Mouse (Mus musculus) stomach, postnatal 0 days (tissue): ENCODE data around the gene Baz1a. TPM values are rescaled to one million over a fixed set of nuclear protein-coding genes. Genes with fewer than 3 reads are reported as not detected.

Experiments used
- ATAC-seq: fragments of 200-750 bp; cut with Nextera tagmentation; 2 replicates; pipeline ENCODE4 v1.8.0; 2017; ENCODE audit not compliant: low FRiP score, low TSS enrichment
- DNase-seq: peaks from one replicate; pipeline ENCODE4 v3.0.0-alpha.2; 2016; ENCODE audit warnings: low spot score
- H3K27ac ChIP-seq: fragments of 300-500 bp; sonication (generic); replicated peaks from 2 replicates; pipeline ENCODE4 v1.5.1; 2014; ENCODE audit warnings: mild to moderate bottlenecking, control low read depth
- H3K27me3 ChIP-seq: fragments of 300-500 bp; sonication (generic); 2 replicates; pipeline ENCODE4 v1.6.1; 2014; ENCODE audit warnings: low read length; ENCODE audit not compliant: control insufficient read depth, insufficient read depth
- H3K36me3 ChIP-seq: fragments of 300-500 bp; sonication (generic); 2 replicates; pipeline ENCODE4 v1.6.1; 2014; ENCODE audit warnings: low read length, mixed read lengths; ENCODE audit not compliant: control insufficient read depth, insufficient read depth
- H3K4me1 ChIP-seq: fragments of 300-500 bp; sonication (generic); replicated peaks from 2 replicates; pipeline ENCODE4 v1.6.1; 2014; ENCODE audit warnings: antibody characterized with exemption; ENCODE audit not compliant: control insufficient read depth, insufficient read depth
- H3K4me2 ChIP-seq: fragments of 300-500 bp; sonication (generic); replicated peaks from 2 replicates; pipeline ENCODE4 v1.6.1; 2014; ENCODE audit warnings: low read depth, mild to moderate bottlenecking, control low read depth, moderate library complexity
- H3K4me3 ChIP-seq: fragments of 300-500 bp; sonication (generic); 2 replicates; pipeline ENCODE4 v1.5.1; 2014; ENCODE audit warnings: low read depth, low read length, control low read depth
- H3K9ac ChIP-seq: fragments of 300-500 bp; sonication (generic); 2 replicates; pipeline ENCODE4 v1.6.1; 2014; ENCODE audit warnings: mild to moderate bottlenecking, low read length, control low read depth, mixed read lengths
- H3K9me3 ChIP-seq: fragments of 300-500 bp; sonication (generic); 2 replicates; pipeline ENCODE4 v1.6.1; 2016; ENCODE audit warnings: low read length; ENCODE audit not compliant: control insufficient read depth
- CTCF ChIP-seq: IDR thresholded peaks from 2 replicates; pipeline ENCODE4 v1.5.1; 2016; ENCODE audit warnings: antibody characterized with exemption, low read depth, mild to moderate bottlenecking, moderate library complexity
- EP300 ChIP-seq: optimal IDR thresholded peaks from 2 replicates; pipeline ENCODE3; 2016; ENCODE audit warnings: antibody characterized with exemption
- WGBS: fragments of 180-500 bp; shearing (Covaris S2); extraction: QIAGEN DNeasy Blood & Tissue Kit; methylation state at CpG from one replicate; pipeline ENCODE4 v1.1.7; 2014; 5-methylcytosine and 5-hydroxymethylcytosine counted together
- polyA plus RNA-seq: library from polyadenylated mRNA; unstranded; fragments of >200 nt; fragmentation: Nextera tagmentation; extraction: Ambion mirVana; gene quantifications from 2 replicates; pipeline ENCODE4 v1.2.1, GENCODE M21; 2015

The Baz1a gene
- polyA plus RNA-seq, 1 experiment from 2014 or later = 14.0 TPM

DNA sequence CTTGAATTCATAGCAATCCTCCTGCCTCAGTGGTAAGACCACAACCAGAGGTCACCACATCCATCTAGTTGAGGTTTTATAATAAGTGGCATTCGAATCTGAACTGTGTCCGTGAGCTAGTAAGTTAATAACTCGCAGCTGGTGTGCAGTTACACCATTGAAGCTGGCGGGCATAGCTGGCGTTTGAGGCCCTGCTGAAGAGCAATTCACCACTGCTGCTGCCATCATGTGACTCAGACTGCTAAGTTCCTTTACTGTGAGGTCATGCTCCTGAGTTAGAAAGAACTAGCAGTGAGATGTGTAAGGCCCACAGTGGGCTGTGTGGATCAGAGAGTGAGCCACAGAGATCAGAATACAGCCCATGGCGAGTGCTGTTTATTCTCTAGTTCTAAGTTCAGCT is 139.4 kb downstream of the Baz1a start:
- Histone ChIP-seq H3K36me3 (no peaks in the 10 kb centered on the region), H3K27ac (no peak overlapping the region), H3K4me1 (no peaks in the 10 kb centered on the region), H3K27me3 (no peaks in the 10 kb centered on the region), H3K4me3 (no peak overlapping the region), H3K9me3 (no peaks in the 10 kb centered on the region), H3K9ac (no peak overlapping the region), H3K4me2 (no peak overlapping the region)
- TF ChIP-seq EP300 = no peak
- no peak for TF ChIP-seq CTCF
- ATAC-seq (peak; percentile 40; the same call in 1 of the 2 replicates), DNase-seq (no peak)
- 64% methylated on average over 6 of the region's 6 CpGs for WGBS

DNA sequence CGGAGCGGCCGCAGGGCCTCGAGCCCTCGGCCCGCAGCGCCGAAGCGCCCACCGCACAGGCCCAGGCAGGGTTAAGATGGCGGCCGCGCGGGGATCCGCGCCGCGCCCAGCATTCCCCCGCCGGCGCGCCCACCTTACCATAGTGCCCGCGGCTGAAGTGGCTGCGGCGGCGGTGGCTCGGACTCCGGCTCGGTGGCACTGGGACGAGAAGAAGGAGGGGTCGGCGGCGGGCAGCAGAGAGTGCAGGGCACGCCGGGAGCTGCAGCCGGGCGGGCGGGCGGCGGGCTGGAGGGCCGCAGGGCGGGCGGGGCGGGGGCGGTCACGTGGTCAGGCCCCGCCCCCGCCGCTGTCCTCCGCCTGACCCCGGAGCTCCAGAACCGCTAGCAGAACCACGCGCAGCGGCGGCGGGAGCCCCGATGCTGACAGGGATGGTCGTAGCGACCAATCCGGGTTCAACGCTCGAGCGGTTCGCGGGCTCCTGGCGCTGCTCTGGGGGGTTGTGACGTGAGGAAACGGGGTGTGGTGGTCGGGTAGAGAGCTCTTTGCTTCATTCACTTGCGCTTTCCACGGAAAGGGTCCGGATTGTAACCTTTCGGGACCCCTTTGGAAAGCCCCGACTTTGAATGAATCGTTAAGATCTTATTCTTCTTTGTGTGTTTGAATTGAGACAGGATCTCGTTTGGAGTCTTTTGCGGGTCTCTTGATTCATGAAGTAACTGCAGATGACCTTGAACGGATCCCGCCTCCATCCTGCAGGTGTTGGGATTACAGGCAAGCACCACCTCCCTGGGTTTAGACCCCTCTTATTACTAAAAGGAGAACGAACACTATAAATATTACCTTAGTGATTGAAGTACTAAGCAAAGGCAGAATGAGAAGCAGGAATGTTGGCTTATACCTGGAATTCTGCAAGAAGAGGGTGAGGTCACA is 151.3 kb downstream of the Baz1a start, which contains the start of gene Cfl2:
Gene Cfl2, minus strand, starts transcription at position 272 of the 930 bp plus-strand sequence.
- no peaks in the 10 kb centered on the region for H3K27me3 ChIP-seq
- H3K4me1 ChIP-seq = no peaks in the 10 kb centered on the region
- H3K27ac ChIP-seq = peak within 1 kb of the TSS; percentile 99
- peak; percentile 39 for TF ChIP-seq CTCF
- no peak for TF ChIP-seq EP300
- H3K4me2 ChIP-seq = peak within 1 kb of the TSS; percentile 63
- peak; percentile 91 for ATAC-seq
- H3K9ac ChIP-seq = peak within 1 kb of the TSS; percentile 100
- DNase-seq = peak; percentile 87
- under 1% methylated on average over 64 of the region's 82 CpGs for WGBS
- no peaks in the 10 kb centered on the region for H3K9me3 ChIP-seq
- H3K4me3 ChIP-seq = peak within 1 kb of the TSS; percentile 100
- 0 out of 2 replicates have a peak, but pooled peaks cover 2% of the 10 kb centered on the region for H3K36me3 ChIP-seq

DNA sequence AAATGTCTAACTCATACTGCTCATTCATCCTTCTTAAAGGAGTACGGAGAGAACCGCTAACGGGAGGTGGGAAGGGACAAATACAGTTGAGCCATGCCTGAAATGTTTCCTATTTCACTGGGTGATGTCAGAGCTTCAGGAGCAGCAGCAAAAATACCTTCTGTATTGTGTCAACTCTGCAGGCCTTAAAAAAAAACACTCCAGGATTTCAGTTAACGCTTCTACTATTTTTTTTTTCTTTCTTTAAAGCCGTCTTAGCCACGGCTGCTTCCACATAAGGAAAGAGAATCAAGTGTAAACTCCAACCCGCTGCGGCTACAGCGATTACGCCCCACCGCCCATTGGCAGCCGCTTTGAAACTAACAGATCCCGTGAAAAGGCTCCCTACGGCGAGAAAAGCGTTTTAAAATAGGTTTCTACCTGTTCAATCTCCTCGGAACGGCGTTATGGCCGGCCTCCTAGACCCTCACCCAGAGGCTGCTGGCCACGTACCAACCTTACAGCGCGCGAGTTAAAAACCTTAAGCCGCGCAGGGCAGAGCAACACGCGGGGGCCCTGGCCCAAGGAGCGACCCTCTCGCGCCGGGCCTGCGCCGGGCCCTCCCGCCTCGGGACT is 152.1 kb downstream of the Baz1a start:
- peak; percentile 43; the same call in 1 of the 2 replicates for ATAC-seq
- under 1% methylated on average over 36 of the region's 36 CpGs for WGBS
- DNase-seq = peak; percentile 51

DNA sequence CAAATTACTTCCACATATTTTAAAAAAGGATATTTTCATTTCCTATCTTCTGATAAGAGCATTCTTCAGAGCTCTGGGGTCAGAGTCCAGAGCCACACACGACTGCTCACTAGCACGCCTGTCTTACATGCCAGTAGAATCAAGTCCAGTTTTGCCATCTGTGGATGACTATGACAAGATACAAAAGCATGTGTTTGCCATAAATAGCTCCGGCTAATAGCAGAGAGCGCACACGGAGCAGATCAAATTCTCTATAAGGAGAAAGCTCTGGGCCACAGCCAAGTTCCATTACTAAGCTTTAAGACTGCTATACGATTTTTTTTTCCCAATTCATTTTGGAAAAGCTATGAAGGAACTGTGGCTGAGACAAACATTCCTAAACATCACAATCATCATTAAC is 154.6 kb downstream of the Baz1a start:
- TF ChIP-seq EP300 = no peak
- no peak for TF ChIP-seq CTCF
- H3K4me2 ChIP-seq = no peak overlapping the region

More for the DNA sequence above, 152.1 kb downstream of the Baz1a start:
- Histone ChIP-seq H3K27me3 (no peaks in the 10 kb centered on the region), H3K9ac (peak overlapping the region; percentile 100), H3K4me1 (no peaks in the 10 kb centered on the region), H3K4me2 (peak overlapping the region; percentile 63), H3K9me3 (no peaks in the 10 kb centered on the region), H3K27ac (peak overlapping the region; percentile 99), H3K36me3 (0 out of 2 replicates have a peak, but pooled peaks cover 2% of the 10 kb centered on the region), H3K4me3 (peak overlapping the region; percentile 100)
- TF ChIP-seq EP300 (no peak), CTCF (no peak)

DNA sequence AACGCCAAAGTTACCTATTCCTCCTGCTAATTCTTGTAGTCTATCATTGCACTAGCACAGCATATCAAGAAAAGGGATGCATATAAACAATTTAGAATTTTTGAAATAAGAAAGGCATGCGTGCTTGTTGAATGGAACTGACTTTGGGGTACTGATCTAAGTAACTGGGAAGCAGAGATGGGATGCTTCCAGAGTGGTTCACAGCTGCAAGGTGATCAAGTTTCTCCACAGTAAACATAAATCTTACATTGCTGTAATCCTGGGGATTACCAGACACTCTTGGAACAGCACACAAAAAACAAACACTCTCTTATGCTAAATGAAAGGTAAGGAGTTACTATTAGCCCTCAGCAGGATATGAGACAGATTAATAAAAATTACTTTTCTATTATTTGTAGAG is 163.6 kb downstream of the Baz1a start:
- no peak for DNase-seq
- 61% methylated on average over 2 of the region's 2 CpGs for WGBS
- H3K9ac ChIP-seq = no peak overlapping the region
- H3K4me3 ChIP-seq = no peak overlapping the region
- no peaks in the 10 kb centered on the region for H3K4me1 ChIP-seq
- ATAC-seq = no peak
- no peak overlapping the region for H3K27ac ChIP-seq
- H3K4me2 ChIP-seq = no peak overlapping the region
- TF ChIP-seq EP300 (no peak), CTCF (no peak)
- no peaks in the 10 kb centered on the region for H3K36me3 ChIP-seq
- H3K27me3 ChIP-seq = no peaks in the 10 kb centered on the region
- H3K9me3 ChIP-seq = no peaks in the 10 kb centered on the region

More for the DNA sequence above, 154.6 kb downstream of the Baz1a start:
- 24% methylated on average over 6 of the region's 6 CpGs for WGBS
- H3K4me1 ChIP-seq = no peaks in the 10 kb centered on the region
- H3K27me3 ChIP-seq = no peaks in the 10 kb centered on the region
- ATAC-seq = no peak
- H3K4me3 ChIP-seq = no peak overlapping the region
- H3K9me3 ChIP-seq = no peaks in the 10 kb centered on the region
- no peak for DNase-seq
- no peak overlapping the region for H3K9ac ChIP-seq
- H3K27ac ChIP-seq = no peak overlapping the region
- H3K36me3 ChIP-seq = 0 out of 2 replicates have a peak, but pooled peaks cover 2% of the 10 kb centered on the region
